Mouse (Mus musculus): ENCODE measurements around the gene Man2c1.
A peak's percentile ranks its signal among the peaks of the same experiment; 100 is the strongest.

Man2c1 gene

DNA sequence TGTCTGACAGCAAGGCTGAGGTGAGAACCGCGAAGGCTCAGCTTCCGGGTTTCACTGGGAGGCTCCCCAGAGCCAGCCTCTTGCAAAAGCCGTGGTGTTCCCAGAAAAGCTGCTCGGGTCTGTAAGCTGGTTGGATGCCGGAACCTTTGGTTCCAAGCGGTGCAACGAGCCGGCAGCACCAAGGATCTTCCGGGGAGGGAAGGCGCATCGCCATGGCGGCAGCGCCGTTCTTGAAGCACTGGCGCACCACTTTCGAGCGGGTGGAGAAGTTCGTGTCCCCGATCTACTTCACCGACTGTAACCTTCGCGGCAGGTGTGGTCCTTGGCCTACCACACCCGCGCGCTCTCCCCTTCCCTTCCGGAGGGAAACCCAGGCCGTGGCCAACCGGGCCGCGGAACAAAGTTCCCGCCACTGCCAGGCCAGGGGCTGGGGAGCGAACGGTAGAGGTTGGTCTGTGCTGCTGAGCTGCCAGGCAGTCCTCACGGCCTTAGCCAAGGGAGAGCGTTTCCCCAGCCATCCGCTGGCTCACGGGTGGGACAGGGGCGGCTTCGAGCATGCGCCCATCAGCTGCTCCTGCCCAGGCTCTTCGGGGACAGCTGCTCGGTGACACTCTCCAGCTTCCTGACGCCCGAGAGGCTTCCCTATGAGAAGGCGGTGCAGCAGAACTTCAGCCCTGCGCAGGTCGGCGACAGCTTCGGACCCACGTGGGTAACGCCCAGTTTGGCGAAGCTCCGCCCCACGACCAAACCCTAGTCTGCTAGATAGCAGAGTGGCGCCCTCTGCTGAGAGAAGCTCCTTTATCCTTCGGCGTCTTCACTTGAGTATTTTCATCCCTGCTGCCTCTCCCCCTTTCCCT is at the start of gene Man2c1:
Gene Man2c1, plus strand, starts transcription at position 114 of the 857 bp plus-strand sequence.
- DNase-seq (ENCODE audit: low spot score): peak; percentile 98

DNA sequence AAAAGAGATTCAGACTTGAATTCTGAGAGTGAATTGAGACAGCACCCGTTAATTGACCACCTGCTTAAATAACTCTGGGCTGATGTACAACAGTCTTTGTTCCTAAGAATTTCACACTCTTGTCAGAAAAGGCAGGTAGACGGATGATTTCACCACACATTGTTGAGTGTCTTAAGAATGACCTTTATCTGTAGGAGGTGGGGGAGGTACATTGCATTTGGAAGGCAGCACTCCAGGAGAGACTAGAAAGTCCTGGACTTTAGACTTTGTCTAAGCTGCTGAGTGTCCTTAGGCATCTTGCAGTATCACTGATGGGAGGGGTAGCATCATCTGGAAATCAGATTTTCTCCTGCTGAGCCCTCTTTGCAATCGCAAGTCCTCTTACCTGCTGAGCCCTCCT is 48.3 kb upstream of the Man2c1 start:
- DNase-seq (ENCODE audit: low spot score): no peak

DNA sequence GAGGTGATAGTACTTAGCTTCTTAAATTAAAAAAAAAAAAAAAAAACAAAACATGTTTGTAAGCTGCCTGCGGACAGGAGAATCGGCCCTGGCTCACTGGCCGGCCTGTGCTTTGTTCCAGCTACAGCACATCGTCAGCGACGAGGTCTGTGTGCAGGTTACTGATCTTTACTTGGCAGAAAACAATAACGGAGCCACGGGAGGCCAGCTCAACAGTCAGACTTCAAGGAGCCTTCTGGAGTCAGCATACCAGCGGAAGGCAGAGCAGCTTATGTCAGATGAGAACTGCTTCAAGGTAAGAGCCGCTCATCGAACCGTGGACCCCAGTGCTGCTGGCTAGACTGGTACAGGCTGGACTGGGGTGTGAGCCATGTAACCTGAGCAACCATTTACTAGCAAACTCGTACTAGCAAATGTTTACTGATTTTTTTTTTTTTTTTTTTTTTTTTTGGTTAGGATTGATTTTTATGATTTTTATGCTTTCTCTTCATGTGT is 13.2 kb upstream of the Man2c1 start:
- no peak for DNase-seq (ENCODE audit: low spot score)

DNA sequence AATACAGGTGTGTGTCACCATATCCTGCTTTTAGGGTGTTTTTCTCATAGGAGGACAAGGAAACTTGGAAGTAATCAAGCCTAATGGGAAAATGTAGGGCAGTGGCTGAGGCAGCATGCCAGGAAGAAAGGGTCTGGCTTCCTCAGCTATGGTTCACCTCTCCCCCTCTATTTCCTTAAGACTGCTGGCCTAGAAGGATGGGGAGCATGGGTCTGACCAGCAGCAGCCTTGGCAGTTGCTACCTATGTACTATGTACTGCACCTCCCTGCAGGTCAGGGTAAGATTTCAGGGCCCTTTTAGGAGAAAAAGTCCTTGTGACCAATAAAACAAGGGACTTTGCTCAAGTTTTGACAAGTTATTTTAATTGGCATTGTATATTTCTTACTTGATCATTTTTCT is 849 bp upstream of the Man2c1 start:
- DNase-seq (ENCODE audit: low spot score): no peak

GRCm38 (mm10) chr9:57137246-57137645 is 6.8 kb downstream of the Man2c1 start:
- no peak for DNase-seq (ENCODE audit: low spot score)

DNA sequence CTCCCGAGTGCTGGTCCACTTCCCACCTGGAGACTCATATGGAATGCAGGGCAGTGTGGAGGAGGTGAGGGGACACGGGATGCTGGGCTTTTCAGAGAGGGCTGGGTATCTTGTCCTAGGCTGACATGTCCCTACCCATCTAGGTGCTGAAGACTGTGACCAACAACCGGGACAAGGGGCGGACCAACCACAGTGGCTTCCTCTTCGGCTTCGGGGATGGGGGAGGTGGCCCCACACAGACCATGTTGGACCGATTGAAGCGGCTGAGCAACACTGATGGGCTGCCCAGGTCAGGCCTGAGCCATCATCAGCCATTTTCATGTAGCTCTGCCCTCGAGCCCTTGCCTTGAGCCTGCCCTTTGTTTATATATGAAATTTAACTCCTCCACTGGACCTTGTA is 7.3 kb downstream of the Man2c1 start:
- DNase-seq (ENCODE audit: low spot score): no peak

- DNase-seq (ENCODE audit: low spot score): no peak
Measured at GRCm38 (mm10) chr9:57138507-57138906, 8.0 kb downstream of the Man2c1 start.

- DNase-seq (ENCODE audit: low spot score): no peak
Measured at GRCm38 (mm10) chr9:57139110-57139509, 8.6 kb downstream of the Man2c1 start.

DNA sequence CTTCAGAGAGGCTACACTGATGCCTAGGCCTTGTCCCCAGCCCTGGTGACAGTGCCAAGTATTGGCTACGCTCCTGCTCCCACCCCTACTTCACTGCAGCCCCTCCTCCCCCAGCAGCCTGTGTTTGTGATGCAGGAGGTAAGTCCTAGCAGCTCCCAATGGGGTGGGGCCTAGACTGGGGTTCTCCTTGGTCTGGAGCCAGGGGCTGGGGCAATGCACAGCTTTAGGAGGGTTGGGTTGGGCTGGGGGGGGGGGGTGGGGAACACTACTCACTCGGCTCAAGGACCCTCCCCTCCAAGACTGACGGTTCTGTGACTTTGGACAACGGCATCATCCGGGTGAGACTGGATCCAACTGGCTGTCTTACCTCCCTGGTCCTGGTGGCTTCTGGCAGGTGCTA is 9.1 kb downstream of the Man2c1 start:
- no peak for DNase-seq (ENCODE audit: low spot score)

GRCm38 (mm10) chr9:57141417-57142353 is 11.2 kb downstream of the Man2c1 start:
- DNase-seq (ENCODE audit: low spot score): no peak

GRCm38 (mm10) chr9:57143212-57143611 is 12.7 kb downstream of the Man2c1 start:
- DNase-seq (ENCODE audit: low spot score): no peak

GRCm38 (mm10) chr9:57144830-57145229 is 14.3 kb downstream of the Man2c1 start:
- no peak for DNase-seq (ENCODE audit: low spot score)

DNA sequence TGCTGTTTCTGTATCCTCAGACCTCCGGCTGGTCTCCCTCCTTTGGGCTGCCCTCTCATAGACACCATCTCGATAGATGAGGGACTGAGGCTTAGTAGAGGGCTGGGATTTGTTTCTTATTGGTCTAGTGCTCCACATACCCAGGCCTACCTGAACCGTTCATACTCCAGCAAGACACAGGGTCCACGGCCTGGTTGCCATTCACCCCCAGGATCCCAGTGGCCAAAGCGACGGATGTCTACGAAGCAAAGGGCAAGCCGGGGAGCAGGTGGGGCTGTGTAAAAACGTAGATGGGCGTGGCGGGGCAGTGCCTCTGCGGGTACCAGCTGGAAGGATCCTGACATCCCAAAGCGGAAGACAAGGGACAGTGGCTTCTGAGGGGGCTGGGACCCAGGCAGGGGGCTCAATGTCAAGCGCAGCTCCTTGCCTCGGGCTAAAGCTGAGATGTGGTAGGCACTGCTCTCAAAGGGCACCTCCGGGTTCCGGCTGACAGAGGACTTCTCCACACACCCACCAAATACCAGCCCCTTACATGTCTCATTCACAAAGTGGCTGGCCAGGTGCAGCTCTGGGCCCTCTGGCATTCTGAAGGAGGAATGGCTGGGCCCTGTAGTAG is 16.1 kb downstream of the Man2c1 start:
- no peak for DNase-seq (ENCODE audit: low spot score)

DNA sequence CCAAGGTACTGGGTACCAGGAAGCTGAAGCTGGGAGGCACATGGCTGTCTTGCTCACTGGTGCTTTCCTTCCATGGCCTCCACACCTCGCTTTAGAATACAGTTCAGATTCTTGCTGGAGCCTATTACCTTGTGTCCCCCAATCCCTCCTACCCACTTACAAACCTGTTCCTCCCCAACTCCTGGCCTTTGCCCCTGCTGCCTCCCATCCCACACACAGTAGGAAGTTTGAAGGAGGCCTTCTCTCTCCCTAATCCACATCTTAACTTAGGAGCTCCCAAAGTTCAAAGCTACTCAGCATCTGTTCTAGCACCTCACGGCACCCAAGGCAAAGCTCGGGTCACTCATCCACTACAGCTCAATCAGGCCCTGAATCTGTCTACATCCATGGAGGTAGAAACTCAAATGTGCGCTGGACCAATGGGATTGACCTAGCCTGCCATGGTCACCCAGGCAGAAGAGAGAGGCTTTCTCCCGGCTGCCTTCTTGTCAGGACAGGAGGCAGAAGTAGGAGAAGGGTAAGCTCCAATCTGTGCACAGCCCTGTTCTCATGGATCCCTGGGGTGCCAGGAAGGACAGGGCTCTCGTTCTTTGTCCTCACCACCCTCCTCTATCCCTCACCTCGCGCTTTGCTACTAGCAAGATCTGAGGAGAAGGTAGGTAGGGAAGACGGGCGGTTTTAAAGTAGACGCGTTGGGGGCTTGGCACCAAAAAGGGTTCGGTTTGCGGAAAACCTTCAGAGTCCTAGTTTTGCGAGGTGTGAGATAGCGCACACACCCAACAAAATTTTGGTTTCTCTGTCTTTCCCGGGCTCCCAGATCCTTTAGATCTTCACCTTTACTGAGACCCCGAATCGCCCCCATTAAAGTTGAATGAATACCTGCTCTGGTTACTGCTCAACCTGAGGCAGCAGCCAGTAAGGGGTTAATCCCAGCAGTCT is 17.0 kb downstream of the Man2c1 start:
- peak; percentile 24 for DNase-seq (ENCODE audit: low spot score)

DNA sequence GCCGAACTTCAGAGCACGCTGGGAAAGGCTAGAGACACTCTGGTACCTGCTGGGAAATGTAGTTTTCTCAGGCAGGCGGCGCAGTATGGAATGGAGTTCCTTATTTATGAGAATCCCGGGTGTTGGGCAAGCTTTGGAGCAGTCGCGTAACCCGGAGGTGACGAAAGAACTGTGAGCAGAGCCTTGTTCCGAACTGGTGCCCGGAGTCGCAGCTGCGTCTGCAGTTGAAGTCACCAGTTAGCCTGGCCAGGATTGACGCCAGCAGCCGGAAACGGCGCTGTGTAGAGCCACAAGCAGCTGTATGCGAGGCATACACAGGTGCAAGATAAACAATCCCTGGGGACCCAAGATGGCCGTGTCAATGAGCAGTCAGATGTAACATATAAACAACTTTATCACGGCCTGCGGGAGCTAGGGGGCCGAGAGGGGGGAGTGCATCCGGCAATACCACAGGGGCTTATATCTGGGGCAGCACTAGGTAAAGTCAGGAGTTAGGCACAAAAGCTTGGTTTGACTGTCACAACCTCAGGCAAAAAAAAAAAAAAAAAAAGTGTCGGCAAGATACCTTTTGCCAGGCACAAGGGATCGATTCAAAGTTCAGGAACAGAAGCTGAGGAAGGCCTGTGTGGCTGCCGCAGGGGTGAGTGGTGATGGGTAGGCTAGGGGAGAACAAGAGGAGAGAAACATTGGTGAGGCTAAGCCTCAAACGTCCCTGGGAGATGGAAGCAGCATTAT is 17.8 kb downstream of the Man2c1 start, which contains the start of gene Neil1:
Gene Neil1, minus strand, starts transcription at position 162 of the 735 bp plus-strand sequence.
- DNase-seq (ENCODE audit: low spot score): peak; percentile 92

GRCm38 (mm10) chr9:57149021-57149420 is 18.5 kb downstream of the Man2c1 start:
- no peak for DNase-seq (ENCODE audit: low spot score)

- DNase-seq (ENCODE audit: low spot score): no peak
Measured at GRCm38 (mm10) chr9:57150192-57150591, 19.7 kb downstream of the Man2c1 start.

- DNase-seq (ENCODE audit: low spot score): no peak
Measured at GRCm38 (mm10) chr9:57152331-57152730, 21.8 kb downstream of the Man2c1 start.

DNA sequence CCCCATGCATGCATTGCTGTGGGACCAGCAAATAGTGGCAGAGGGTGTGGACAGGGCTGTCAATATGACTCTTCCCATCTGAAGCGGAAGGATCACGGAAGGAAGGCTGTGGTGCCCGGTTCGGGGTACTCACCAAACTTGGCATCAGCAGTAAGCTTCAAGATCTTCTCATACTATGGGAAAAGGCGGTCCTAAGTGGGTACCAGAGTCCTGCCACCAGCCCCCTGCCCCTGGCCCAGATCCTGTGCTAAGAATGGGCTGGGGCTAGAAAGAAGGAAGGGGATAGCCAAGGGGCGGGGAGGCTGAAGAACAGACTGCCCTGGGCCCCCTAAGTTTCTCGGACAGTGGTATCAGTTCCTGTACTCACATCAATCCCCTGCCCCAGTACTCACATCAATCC is 25.9 kb downstream of the Man2c1 start:
- DNase-seq (ENCODE audit: low spot score): no peak

DNA sequence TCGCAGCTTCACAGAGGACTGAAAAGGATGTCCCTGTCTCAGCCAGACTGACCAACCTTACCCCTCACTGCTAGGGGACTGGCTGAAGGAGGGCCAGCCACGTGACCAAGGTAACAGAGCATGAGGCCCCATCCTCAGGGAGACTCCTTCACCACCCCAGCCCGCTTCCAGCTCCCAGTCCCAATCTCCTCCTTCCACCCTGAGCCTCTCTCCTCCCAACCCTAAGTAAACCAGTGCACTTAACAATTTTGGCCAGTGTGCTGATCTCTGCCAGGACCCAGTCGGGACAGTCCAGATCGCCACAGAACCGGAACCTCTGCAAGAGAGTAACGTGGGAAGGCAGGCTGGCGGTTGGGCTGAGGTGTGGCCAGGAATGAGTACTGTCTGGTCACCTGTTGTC is 26.3 kb downstream of the Man2c1 start:
- DNase-seq (ENCODE audit: low spot score): no peak
